Mouse (Mus musculus) cerebellum, adult 11-12 months (tissue): ENCODE data around the gene Hoxb9.

Experiments
- DNase-seq: peaks from one replicate; pipeline ENCODE4 v3.0.0; 2022

The Hoxb9 gene

GRCm38 (mm10) chr11:96267021-96267920, 4.0 kb upstream of the Hoxb9 start:
- no peak for DNase-seq

DNA sequence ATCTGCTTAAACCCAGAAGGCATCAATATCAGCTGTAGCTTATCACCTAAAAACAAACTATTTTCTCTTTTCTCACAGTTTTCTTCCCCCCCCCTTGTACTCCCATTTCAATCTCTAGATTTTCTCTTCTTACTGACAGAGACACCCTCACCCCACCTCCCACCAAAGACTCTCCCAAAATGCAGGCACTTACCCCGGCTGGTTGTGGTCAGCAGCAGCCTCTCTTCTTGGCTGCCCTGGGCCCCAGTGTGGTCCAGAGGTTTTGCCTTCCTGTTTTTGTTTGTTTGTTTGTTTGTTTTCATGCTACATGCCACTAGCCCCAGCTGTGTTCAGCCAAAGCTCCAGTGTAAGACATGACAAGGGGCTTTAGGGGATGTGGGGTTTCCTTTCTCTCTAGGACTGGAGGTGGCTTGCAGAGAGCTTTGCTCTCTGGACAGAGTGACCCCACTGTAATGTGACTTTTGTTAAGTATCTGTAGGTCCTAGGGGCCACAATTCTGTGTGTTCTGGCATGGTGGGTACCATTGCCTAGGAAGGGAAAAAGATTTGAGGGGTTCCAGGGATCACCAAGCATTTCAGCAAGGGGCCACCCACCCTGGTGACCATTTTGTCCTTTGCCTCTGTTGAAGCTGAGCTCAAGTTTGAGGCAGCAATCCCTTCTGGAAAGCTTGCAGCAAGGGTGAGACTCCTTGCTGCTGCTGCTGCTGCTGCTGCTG, 3.1 kb upstream of the Hoxb9 start:
- no peak for DNase-seq

- no peak for DNase-seq
These were observed 1.4 kb upstream of the Hoxb9 start for GRCm38 (mm10) chr11:96269869-96270268.

DNA sequence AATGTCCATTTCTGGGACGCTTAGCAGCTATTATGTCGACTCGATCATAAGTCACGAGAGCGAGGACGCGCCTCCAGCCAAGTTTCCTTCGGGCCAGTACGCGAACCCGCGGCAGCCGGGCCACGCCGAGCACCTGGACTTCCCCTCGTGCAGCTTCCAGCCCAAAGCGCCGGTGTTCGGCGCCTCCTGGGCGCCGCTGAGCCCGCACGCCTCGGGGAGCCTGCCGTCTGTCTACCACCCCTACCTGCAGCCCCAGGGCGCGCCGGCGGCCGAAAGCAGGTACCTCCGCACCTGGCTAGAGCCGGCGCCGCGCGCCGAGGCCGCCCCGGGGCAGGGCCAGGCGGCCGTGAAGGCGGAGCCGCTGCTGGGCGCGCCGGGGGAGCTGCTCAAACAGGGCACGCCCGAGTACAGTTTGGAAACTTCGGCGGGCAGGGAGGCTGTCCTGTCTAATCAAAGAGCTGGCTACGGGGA, 319 bp downstream of the Hoxb9 start:
- DNase-seq = no peak

DNA sequence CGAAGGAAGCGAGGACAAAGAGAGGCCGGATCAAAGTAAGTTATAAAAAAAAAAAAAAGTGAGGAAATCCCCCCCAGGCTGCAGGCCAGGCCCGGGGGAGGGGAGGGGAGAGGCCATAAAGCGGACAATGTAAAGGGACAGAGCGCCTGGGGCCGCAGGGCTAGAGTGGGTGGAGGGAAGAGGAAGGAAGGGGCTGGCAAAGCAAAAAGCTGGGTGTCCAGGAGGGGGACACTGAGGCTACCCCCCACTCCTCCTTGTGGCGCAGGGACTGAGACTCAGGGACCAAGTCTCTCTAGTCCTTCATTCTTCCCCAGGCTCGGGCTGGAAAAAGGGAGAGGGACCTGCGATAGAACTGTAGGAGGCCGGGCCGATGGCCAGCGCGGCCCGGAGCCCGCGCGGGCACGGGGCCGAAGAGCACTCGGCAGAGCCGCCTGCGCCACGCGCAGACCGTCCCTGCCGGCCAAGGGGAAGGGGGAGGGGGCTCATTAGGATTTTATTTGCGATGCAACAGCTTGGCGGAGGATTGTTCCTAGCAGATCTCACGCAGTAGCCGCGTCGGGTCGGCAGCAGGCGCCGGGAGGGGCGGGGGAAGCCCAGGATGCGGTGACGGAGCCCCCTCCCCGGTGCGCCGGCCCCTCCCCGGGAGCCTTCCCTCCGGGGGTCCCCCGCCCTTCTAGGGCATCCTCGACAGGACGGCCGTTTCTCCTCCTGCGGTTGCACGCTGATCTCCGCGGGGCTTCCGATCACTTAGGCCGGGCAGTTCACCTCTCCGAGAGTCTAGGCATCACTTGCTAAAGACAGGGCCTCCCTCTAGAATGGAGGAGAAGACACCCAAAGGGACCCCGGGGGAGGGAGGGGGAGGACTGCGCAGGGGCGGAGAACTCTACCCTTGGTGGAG, 1.0 kb downstream of the Hoxb9 start:
- DNase-seq = no peak

DNA sequence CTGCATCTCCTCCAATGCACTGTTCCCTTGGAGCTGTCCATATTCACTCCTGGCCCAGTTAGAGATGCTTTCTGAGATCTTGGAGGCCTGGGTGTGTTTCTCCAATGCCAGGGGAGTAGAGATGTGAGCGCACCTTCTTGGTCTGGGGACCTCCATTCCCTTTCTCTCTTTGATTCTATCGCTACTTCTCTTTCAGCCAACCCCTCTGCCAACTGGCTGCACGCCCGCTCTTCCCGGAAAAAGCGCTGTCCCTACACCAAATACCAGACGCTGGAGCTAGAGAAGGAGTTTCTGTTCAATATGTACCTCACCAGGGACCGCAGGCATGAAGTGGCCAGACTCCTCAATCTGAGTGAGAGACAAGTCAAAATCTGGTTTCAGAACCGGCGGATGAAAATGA, 3.2 kb downstream of the Hoxb9 start:
- no peak for DNase-seq

GRCm38 (mm10) chr11:96275896-96276295, 4.6 kb downstream of the Hoxb9 start:
- DNase-seq = no peak

- no peak for DNase-seq
These were observed 6.1 kb downstream of the Hoxb9 start for GRCm38 (mm10) chr11:96277151-96278044.

DNA sequence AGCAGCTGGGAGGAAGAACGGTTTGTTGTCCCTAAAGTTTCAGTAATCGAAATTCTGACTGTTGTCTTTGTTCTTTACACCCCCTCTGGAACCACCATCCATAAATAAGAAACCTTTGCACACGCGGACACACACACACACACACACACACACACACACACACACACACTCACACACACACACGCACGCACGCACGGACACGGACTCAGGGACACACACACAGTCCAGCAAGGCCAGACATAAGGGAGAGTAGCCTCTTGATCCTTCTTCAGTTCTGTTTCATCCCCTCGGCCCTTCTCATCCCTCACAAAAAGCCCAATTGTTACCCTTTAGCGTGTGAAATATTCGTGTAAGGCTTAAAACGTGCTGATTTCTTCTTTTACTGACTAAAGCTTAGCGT, 7.1 kb downstream of the Hoxb9 start:
- no peak for DNase-seq

- peak; percentile 59 for DNase-seq
These were observed 7.5 kb downstream of the Hoxb9 start for GRCm38 (mm10) chr11:96278773-96279172.

DNA sequence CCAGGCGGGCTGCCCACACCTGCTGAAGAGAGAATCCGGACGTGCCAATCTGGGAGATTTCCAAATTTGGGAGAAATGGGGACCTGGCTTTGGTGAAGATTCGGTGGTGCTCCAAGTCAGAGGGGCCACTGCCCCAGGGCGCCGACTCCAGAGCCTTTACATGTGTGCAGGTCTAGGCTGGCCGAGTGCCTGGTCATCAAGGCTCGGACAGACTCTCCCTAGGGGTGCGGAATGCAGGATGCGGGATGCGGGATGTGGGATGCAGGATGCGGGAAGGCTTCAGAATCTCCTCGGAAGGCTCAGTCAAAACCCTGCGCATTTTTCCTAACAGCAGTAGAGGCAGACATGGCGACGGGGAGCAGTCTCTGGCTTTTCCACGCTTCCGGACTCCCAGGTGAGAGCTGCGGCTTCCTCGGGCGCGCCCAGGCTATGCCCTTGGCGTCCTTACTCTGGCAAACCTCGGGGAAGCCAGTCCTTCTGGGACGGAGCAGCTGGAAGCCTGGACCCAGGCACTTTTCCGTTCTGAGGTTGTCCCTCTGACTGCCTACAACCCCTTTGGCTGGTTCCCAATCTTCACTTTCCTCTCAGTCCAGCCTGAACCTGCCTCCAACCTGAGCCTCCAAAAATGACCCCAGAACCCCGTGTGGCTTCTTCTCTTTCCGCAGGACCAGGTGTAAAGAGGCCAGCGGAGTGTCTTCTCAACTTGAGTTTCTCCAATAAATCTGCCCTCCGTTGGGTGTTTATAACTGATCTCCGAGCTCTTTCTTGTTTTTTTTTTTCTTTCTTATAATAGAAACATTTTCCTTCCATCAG, 8.4 kb downstream of the Hoxb9 start:
- DNase-seq = no peak

DNA sequence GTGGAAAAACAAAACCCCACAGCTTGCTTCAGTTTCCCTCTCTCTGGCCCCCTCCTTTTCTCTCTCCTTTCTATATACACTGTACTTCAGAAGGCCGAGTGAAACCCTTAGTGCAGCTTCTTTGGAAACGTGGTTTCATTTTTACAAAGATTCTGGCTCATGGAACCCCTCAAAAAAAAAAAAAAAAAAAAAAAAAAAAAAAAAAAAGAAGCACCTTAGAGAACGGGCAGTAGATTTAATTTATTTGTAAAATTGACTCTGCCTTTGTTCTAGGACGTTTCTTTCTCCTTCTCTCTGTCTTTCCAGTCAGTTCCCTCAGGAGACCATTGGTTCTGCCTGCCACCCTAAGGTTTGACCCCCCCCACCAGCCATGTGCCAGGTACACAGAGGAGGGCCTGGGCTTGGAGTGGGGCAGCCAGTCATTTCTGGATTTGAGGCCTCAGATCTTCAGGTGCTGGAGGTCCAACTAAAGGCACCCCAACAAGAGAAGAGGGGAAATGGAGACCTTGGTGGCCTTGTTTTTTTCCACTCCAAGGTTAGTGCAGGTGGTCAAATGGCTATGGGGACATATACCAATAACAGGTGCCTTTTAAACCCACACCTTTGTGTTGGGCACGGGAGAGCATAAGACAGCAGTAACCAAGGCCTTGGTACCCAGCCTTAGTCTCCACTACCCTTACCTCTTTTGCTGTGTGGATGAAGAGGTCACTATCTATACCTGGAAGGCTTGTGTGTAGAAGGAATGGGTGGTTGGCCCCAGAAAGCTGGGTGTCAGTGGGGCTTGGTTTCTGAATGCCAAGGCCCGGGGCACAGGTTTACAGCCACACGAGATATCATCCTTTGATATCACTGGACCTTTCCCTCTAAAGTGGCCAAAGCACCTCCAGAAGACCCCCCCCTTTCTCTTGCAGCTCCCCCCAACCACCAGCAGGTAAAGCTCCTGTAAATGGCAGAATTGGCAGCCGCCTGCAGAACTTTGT, 9.4 kb downstream of the Hoxb9 start:
- no peak for DNase-seq

DNA sequence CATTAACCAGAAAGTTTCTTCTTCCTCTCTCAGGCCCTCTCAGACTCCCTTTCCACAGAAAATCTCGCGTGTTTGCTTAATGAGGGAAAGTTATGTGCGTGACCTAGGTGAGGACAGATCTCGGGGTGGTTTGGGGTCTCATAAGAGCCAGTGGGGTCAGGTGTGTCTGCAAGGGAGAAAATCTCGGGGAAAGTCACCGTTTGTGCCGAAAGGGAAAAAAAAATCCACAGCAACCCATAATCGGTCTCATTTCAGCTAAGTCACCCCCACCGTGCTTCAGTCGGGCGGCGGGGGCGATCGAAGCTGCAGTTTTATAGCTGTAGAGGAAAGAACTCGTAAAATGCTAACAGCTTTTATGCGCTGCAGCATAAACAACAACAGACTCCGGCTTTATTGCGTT, 10.1 kb downstream of the Hoxb9 start:
- no peak for DNase-seq

DNA sequence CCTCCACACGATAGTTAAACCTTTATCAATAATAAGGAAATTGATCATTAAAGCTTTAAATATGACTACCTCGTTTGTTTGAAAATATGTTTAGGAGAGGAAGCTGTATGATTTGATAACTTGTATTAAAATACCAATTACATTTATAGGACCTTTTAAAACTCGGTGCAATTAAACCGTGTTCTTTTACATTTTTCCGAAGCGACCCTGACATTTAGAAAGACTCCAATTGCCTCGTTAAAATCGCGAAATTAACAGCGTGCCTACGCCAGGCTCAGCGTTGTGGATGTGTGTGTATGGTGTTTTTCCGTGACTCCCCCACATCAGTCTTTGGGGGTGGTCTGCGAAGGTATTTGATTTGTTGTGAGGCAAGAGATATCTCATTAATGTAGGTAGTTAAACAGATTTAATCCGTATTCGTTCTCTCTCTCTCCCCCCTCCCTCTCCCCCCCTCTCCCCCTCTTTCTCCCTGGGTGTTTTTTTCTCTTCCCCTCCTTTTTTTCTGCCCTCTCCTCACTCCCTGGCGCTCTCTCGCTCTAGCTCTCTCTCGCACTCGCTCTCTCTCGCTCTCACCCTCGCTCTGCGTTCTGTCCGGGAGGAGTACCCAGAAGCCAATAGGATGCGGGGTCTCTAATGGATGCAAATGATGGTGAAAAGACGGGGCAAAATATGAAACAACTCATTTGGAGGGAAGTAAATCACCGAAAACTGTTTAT, 10.8 kb downstream of the Hoxb9 start, which contains the start of gene Hoxb8:
Hoxb8 (plus strand) TSS at position 51 of the 716 bp plus-strand sequence.
- DNase-seq = no peak

DNA sequence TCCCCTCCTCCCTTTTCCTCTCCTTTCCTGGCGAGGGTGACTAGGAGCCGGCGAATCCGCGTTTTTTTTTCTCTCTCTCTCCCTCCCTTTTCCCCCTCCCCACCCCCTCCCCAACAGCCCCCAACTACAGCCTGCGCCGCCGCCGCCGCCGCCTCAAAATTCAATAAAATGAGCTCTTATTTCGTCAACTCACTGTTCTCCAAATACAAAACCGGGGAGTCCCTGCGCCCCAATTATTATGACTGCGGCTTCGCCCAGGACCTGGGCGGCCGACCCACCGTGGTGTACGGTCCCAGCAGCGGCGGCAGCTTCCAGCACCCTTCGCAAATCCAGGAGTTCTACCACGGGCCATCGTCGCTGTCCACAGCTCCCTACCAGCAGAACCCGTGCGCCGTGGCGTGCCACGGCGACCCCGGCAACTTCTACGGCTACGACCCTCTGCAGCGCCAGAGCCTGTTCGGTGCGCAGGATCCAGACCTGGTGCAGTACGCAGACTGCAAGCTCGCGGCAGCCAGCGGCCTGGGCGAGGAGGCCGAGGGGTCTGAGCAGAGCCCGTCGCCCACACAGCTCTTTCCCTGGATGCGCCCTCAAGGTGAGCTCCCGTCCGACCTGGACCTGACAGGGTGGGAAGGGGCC, 11.7 kb downstream of the Hoxb9 start:
- DNase-seq = no peak

DNA sequence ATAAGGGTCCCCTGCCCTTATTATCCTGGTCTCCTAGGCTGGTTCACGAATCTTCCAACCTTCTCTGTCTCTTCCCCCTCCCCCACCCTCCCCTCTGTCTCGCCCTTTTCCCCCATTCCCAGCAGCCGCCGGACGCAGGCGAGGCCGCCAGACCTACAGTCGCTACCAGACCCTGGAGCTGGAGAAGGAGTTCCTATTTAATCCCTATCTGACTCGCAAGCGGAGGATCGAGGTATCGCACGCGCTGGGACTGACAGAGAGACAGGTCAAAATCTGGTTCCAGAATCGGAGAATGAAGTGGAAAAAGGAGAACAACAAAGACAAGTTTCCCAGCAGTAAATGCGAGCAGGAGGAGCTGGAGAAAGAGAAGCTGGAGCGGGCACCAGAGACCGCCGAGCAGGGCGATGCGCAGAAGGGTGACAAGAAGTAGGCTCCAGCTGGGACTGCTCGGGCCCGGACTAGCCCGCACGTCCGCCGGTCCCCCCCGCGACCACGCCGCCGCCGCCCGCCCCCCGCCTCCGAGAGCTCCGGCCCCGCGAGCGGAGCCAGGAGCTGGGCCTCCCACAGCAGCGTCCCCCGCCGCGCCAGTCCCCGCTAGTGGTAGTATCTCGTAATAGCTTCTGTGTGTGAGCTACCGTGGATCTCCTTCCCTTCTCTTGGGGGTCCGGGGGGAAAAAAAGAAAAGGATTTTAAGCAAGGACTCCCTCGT, 12.9 kb downstream of the Hoxb9 start:
- no peak for DNase-seq

DNA sequence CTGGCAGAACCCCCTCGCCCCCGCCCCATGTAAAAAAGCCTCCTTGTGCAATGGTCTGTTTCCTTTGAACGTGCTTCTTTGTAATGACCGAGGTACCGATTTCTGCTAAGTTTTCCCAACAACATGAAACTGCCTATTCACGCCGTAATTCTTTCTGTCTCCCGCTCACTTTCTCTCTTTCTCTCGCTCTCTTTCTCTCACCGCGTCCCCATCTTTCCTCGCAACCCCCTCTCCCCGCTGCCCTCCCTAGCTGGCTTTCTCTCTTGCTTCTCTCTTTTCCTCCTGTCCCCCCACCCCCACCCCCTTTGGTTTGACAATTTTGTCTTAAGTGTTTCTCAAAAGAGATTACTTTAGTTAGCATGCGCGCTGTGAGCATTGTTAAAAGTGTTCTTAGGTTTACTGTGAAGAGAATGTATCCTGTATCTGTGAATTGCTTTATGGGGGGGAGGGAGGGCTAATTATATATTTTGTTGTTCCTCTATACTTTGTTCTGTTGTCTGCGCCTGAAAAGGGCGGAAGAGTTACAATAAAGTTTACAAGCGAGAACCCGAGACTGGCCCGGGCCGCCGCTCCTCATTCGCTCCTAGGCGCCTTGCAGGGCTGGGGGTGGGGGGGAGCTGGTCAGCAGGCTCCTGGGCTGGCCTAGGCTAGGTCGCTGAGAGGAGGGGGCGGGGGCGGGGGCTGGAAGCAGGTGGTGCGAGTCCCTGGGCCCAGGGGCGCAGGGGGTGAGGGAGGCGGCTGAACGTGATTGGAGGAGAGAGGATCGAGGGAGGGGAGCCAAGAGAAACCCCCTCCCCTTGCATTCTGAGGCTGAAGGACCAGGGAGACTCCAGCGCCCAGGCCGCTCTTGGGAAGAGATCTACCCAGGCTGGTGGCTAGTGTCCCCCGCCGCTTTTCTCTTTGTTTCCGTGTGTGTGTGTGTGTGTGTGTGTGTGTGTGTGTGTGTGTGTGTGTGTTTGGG, 13.8 kb downstream of the Hoxb9 start:
- DNase-seq = no peak
